Mouse (Mus musculus) thymus, adult 2 months (tissue): ENCODE measurements around the gene Necab2. TPM values are rescaled to one million over a fixed set of nuclear protein-coding genes. Genes with fewer than 3 reads are reported as not detected.

Experiments
- DNase-seq: peaks from one replicate; pipeline ENCODE4 v3.0.0; 2021
- H3K27ac ChIP-seq: fragments of 200-500 bp; 2 replicates; pipeline ENCODE4 v1.5.1; 2012; ENCODE audit warnings: low read length, control low read depth; ENCODE audit not compliant: control insufficient read depth, insufficient read depth
- H3K27me3 ChIP-seq: fragments of 200-500 bp; 2 replicates; pipeline ENCODE4 v1.6.1; 2012; ENCODE audit warnings: mild to moderate bottlenecking, low read length, moderate library complexity, mixed read lengths; ENCODE audit not compliant: control insufficient read depth, insufficient read depth
- H3K36me3 ChIP-seq: fragments of 200-500 bp; 2 replicates; pipeline ENCODE4 v1.6.1; 2012; ENCODE audit warnings: mild to moderate bottlenecking, low read length, moderate library complexity; ENCODE audit not compliant: control insufficient read depth, insufficient read depth
- H3K4me1 ChIP-seq: fragments of 200-500 bp; replicated peaks from 2 replicates; pipeline ENCODE4 v1.6.1; 2012; ENCODE audit warnings: low read length; ENCODE audit not compliant: control insufficient read depth, insufficient read depth
- H3K4me3 ChIP-seq: fragments of 200-500 bp; 2 replicates; pipeline ENCODE4 v1.5.1; 2012; ENCODE audit warnings: mild to moderate bottlenecking, low read length, control low read depth, moderate library complexity; ENCODE audit not compliant: control insufficient read depth, insufficient read depth
- CTCF ChIP-seq: fragments of 200-500 bp; IDR thresholded peaks from 2 replicates; pipeline ENCODE4 v1.5.1; 2012; ENCODE audit warnings: mild to moderate bottlenecking, control low read depth, low read length, moderate library complexity, borderline replicate concordance; ENCODE audit not compliant: control insufficient read depth, poor library complexity, insufficient read depth; ENCODE audit errors: extremely low read depth
- POLR2A ChIP-seq: fragments of 200-500 bp; IDR thresholded peaks from 2 replicates; pipeline ENCODE4 v1.6.1; 2012; ENCODE audit warnings: mild to moderate bottlenecking, low read length, control low read depth, moderate library complexity; ENCODE audit not compliant: control insufficient read depth, poor library complexity, insufficient read depth; ENCODE audit errors: extremely low read depth
- WGBS: fragments of 180-500 bp; shearing (Covaris S2); methylation state at CpG from one replicate; pipeline ENCODE4 v1.1.7; 2018; 5-methylcytosine and 5-hydroxymethylcytosine counted together
- polyA plus RNA-seq: library from polyadenylated mRNA; depleted of rRNA; stranded (reverse); fragments of >200 nt; gene quantifications from 2 replicates; pipeline ENCODE4 v1.2.3, GENCODE M21; 2012

Necab2 gene
- polyA plus RNA-seq, 1 experiment: 0.12 TPM

GRCm38 (mm10) chr8:119432372-119432771, 14.1 kb upstream of the Necab2 start:
- H3K27me3 ChIP-seq: no peaks in the 10 kb centered on the region
- peaks cover 21% of the 10 kb centered on the region for H3K4me1 ChIP-seq
- DNase-seq: no peak
- no peak overlapping the region for H3K27ac ChIP-seq
- no peak for TF ChIP-seq POLR2A
- no peak for TF ChIP-seq CTCF
- H3K36me3 ChIP-seq: no peaks in the 10 kb centered on the region
- 96% methylated on average over 3 of the region's 3 CpGs for WGBS
- H3K4me3 ChIP-seq: no peak overlapping the region

GRCm38 (mm10) chr8:119433582-119434174, 12.8 kb upstream of the Necab2 start, which contains the start of gene Osgin1:
TSS of gene Osgin1 (plus strand) at chr8:119434124.
- H3K36me3 ChIP-seq: no peaks in the 10 kb centered on the region
- no peak for TF ChIP-seq POLR2A
- no peak for TF ChIP-seq CTCF
- no peak within 1 kb of the TSS for H3K4me3 ChIP-seq
- no peak for DNase-seq
- no peaks in the 10 kb centered on the region for H3K27me3 ChIP-seq
- WGBS: 94% methylated on average over 13 of the region's 13 CpGs
- peaks cover 8% of the 10 kb centered on the region for H3K4me1 ChIP-seq
- H3K27ac ChIP-seq: no peak within 1 kb of the TSS

GRCm38 (mm10) chr8:119434569-119434968, 11.9 kb upstream of the Necab2 start:
- Histone ChIP-seq H3K36me3 (no peaks in the 10 kb centered on the region), H3K4me3 (no peak overlapping the region), H3K27ac (no peak overlapping the region), H3K4me1 (no peaks in the 10 kb centered on the region), H3K27me3 (no peaks in the 10 kb centered on the region)
- WGBS: 94% methylated on average over 6 of the region's 6 CpGs
- no peak for DNase-seq
- TF ChIP-seq CTCF (no peak), POLR2A (no peak)

- 87% methylated on average over 7 of the region's 7 CpGs for WGBS
- no peaks in the 10 kb centered on the region for H3K27me3 ChIP-seq
- no peak for DNase-seq
- no peak overlapping the region for H3K4me3 ChIP-seq
- TF ChIP-seq CTCF: no peak
- no peak for TF ChIP-seq POLR2A
- H3K27ac ChIP-seq: no peak overlapping the region
- 0 out of 2 replicates have a peak, but pooled peaks cover 7% of the 10 kb centered on the region for H3K4me1 ChIP-seq
- no peaks in the 10 kb centered on the region for H3K36me3 ChIP-seq
Measured at GRCm38 (mm10) chr8:119435527-119435926, 11.0 kb upstream of the Necab2 start.

- no peak overlapping the region for H3K4me3 ChIP-seq
- no peaks in the 10 kb centered on the region for H3K36me3 ChIP-seq
- 75% methylated on average over 10 of the region's 10 CpGs for WGBS
- H3K4me1 ChIP-seq: peaks cover 13% of the 10 kb centered on the region
- no peak overlapping the region for H3K27ac ChIP-seq
- DNase-seq: no peak
- no peaks in the 10 kb centered on the region for H3K27me3 ChIP-seq
- TF ChIP-seq POLR2A: no peak
- no peak for TF ChIP-seq CTCF
Measured at GRCm38 (mm10) chr8:119436331-119436730, 10.2 kb upstream of the Necab2 start.

GRCm38 (mm10) chr8:119436933-119437332, 9.6 kb upstream of the Necab2 start:
- 13% methylated on average over 9 of the region's 9 CpGs for WGBS
- Histone ChIP-seq H3K27ac (no peak overlapping the region), H3K4me1 (peaks cover 13% of the 10 kb centered on the region)

More at GRCm38 (mm10) chr8:119436933-119437332, 9.6 kb upstream of the Necab2 start:
- Histone ChIP-seq H3K27me3 (no peaks in the 10 kb centered on the region), H3K4me3 (no peak overlapping the region), H3K36me3 (no peaks in the 10 kb centered on the region)
- DNase-seq: no peak
- TF ChIP-seq POLR2A (no peak), CTCF (no peak)
